Mouse (Mus musculus): ENCODE data around the gene Bglap2. TPM values are rescaled to one million over a fixed set of nuclear protein-coding genes. Genes with fewer than 3 reads are reported as not detected.

Gene Bglap2
- polyA plus RNA-seq, 1 experiment, result not detected

GRCm38 (mm10) chr3:88354396-88355165, 23.9 kb downstream of the Bglap2 start:
- peak; percentile 67 for DNase-seq
- H3K27me3 ChIP-seq (replicated peaks; ENCODE audit: control insufficient read depth, insufficient read depth, low read length), result no peaks in the 10 kb centered on the region
- 64% methylated on average over 8 of the region's 8 CpGs for WGBS
- no peak overlapping the region for H3K4me3 ChIP-seq (ENCODE audit: insufficient read depth, low read depth, low read length)
- TF ChIP-seq CTCF (conservative IDR thresholded peaks at IDR 0.05; ENCODE audit: insufficient read depth, insufficient read length, low read depth, low read length), result no peak; the same call in 1 of the 2 replicates
- TF ChIP-seq POLR2A (IDR thresholded peaks at IDR 0.05; ENCODE audit: low read depth, low read length), result no peak
- H3K27ac ChIP-seq (ENCODE audit: insufficient read depth, low read depth, low read length), result 0 out of 2 replicates have a peak overlapping the region, but pooled peaks have one; percentile 32
- H3K4me1 ChIP-seq (ENCODE audit: control insufficient read depth, insufficient read depth, low read length), result peaks cover 4% of the 10 kb centered on the region; the same call in 1 of the 2 replicates
- peaks cover 7% of the 10 kb centered on the region; the same call in 1 of the 2 replicates for H3K36me3 ChIP-seq (ENCODE audit: control insufficient read depth, insufficient read depth, low read length)

- Histone ChIP-seq H3K27me3 (replicated peaks; ENCODE audit: control insufficient read depth, insufficient read depth, low read length) (no peaks in the 10 kb centered on the region), H3K4me1 (ENCODE audit: control insufficient read depth, insufficient read depth, low read length) (peaks cover 4% of the 10 kb centered on the region; the same call in 1 of the 2 replicates), H3K36me3 (ENCODE audit: control insufficient read depth, insufficient read depth, low read length) (peaks cover 4% of the 10 kb centered on the region), H3K27ac (ENCODE audit: insufficient read depth, low read depth, low read length) (no peak overlapping the region), H3K4me3 (ENCODE audit: insufficient read depth, low read depth, low read length) (no peak overlapping the region)
- no peak for TF ChIP-seq POLR2A (IDR thresholded peaks at IDR 0.05; ENCODE audit: low read depth, low read length)
- no peak for TF ChIP-seq CTCF (conservative IDR thresholded peaks at IDR 0.05; ENCODE audit: insufficient read depth, insufficient read length, low read depth, low read length)
- no peak for DNase-seq
- 88% methylated on average over 9 of the region's 9 CpGs for WGBS
These were observed 25.6 kb downstream of the Bglap2 start for GRCm38 (mm10) chr3:88352907-88353306.

GRCm38 (mm10) chr3:88350732-88351131, 27.8 kb downstream of the Bglap2 start:
- Histone ChIP-seq H3K4me1 (ENCODE audit: control insufficient read depth, insufficient read depth, low read length) (peaks cover 4% of the 10 kb centered on the region; the same call in 1 of the 2 replicates), H3K27me3 (replicated peaks; ENCODE audit: control insufficient read depth, insufficient read depth, low read length) (no peaks in the 10 kb centered on the region), H3K36me3 (ENCODE audit: control insufficient read depth, insufficient read depth, low read length) (peaks cover 4% of the 10 kb centered on the region), H3K4me3 (ENCODE audit: insufficient read depth, low read depth, low read length) (no peak overlapping the region), H3K27ac (ENCODE audit: insufficient read depth, low read depth, low read length) (no peak overlapping the region)
- TF ChIP-seq POLR2A (IDR thresholded peaks at IDR 0.05; ENCODE audit: low read depth, low read length) (no peak), CTCF (conservative IDR thresholded peaks at IDR 0.05; ENCODE audit: insufficient read depth, insufficient read length, low read depth, low read length) (no peak)
- no peak for DNase-seq
- WGBS, result 84% methylated on average over 13 of the region's 13 CpGs

- no peaks in the 10 kb centered on the region for H3K27me3 ChIP-seq (replicated peaks; ENCODE audit: control insufficient read depth, insufficient read depth, low read length)
- 63% methylated on average over 3 of the region's 3 CpGs for WGBS
- TF ChIP-seq CTCF (conservative IDR thresholded peaks at IDR 0.05; ENCODE audit: insufficient read depth, insufficient read length, low read depth, low read length) (no peak), POLR2A (IDR thresholded peaks at IDR 0.05; ENCODE audit: low read depth, low read length) (no peak)
- H3K4me3 ChIP-seq (ENCODE audit: insufficient read depth, low read depth, low read length), result no peak overlapping the region
- H3K27ac ChIP-seq (ENCODE audit: insufficient read depth, low read depth, low read length), result no peak overlapping the region
- no peak for DNase-seq
- H3K4me1 ChIP-seq (ENCODE audit: control insufficient read depth, insufficient read depth, low read length), result peaks cover 10% of the 10 kb centered on the region; the same call in 1 of the 2 replicates
- peaks cover 2% of the 10 kb centered on the region for H3K36me3 ChIP-seq (ENCODE audit: control insufficient read depth, insufficient read depth, low read length)
These were observed 39.5 kb downstream of the Bglap2 start for GRCm38 (mm10) chr3:88339006-88339405.

GRCm38 (mm10) chr3:88338316-88338715, 40.2 kb downstream of the Bglap2 start:
- DNase-seq, result no peak
- Histone ChIP-seq H3K4me3 (ENCODE audit: insufficient read depth, low read depth, low read length) (no peak overlapping the region), H3K4me1 (ENCODE audit: control insufficient read depth, insufficient read depth, low read length) (peaks cover 10% of the 10 kb centered on the region; the same call in 1 of the 2 replicates), H3K27me3 (replicated peaks; ENCODE audit: control insufficient read depth, insufficient read depth, low read length) (no peaks in the 10 kb centered on the region), H3K27ac (ENCODE audit: insufficient read depth, low read depth, low read length) (no peak overlapping the region), H3K36me3 (ENCODE audit: control insufficient read depth, insufficient read depth, low read length) (peaks cover 2% of the 10 kb centered on the region)
- 93% methylated on average over 7 of the region's 7 CpGs for WGBS
- no peak for TF ChIP-seq POLR2A (IDR thresholded peaks at IDR 0.05; ENCODE audit: low read depth, low read length)
- no peak for TF ChIP-seq CTCF (conservative IDR thresholded peaks at IDR 0.05; ENCODE audit: insufficient read depth, insufficient read length, low read depth, low read length)

GRCm38 (mm10) chr3:88337367-88338020, 41.0 kb downstream of the Bglap2 start:
- no peak overlapping the region for H3K27ac ChIP-seq (ENCODE audit: insufficient read depth, low read depth, low read length)
- 48% methylated on average over 11 of the region's 11 CpGs for WGBS
- peaks cover under 1% of the 10 kb centered on the region; the same call in 1 of the 2 replicates for H3K36me3 ChIP-seq (ENCODE audit: control insufficient read depth, insufficient read depth, low read length)
- H3K4me3 ChIP-seq (ENCODE audit: insufficient read depth, low read depth, low read length), result no peak overlapping the region
- no peaks in the 10 kb centered on the region for H3K27me3 ChIP-seq (replicated peaks; ENCODE audit: control insufficient read depth, insufficient read depth, low read length)
- TF ChIP-seq CTCF (conservative IDR thresholded peaks at IDR 0.05; ENCODE audit: insufficient read depth, insufficient read length, low read depth, low read length), result no peak
- no peak for TF ChIP-seq POLR2A (IDR thresholded peaks at IDR 0.05; ENCODE audit: low read depth, low read length)
- peaks cover 10% of the 10 kb centered on the region; the same call in 1 of the 2 replicates for H3K4me1 ChIP-seq (ENCODE audit: control insufficient read depth, insufficient read depth, low read length)
- no peak for DNase-seq
